Mouse (Mus musculus) thymus, postnatal 25 days (tissue): ENCODE data around the gene Maea.

Experiments used
- DNase-seq: peaks from one replicate; pipeline ENCODE4 v3.0.0; 2022

Maea gene

GRCm38 (mm10) chr5:33358467-33358866 lies 23.2 kb downstream of the Maea start:
- no peak for DNase-seq

- DNase-seq = no peak
Measured at GRCm38 (mm10) chr5:33363263-33363662, 28.0 kb downstream of the Maea start.

DNA sequence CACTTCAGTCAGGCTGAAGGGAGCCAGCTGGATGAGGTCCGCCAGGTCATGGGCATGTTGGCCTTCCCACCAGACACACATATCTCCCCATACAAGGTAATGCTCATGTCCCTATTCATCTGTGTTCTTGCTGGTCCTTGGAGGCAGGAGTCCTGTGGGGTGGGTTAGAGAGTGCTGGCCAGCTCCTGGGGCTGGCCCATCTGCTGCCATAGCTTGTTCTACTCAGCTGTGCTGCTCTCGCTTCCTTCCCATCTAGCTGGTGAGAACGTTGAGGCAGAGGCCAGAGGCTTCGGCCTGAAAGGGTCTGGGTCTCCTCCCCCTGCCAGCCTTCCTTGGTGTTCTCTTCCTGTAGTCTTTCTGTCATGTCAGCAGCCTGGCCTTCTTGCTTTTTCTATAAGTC lies 33.3 kb downstream of the Maea start:
- no peak for DNase-seq

GRCm38 (mm10) chr5:33371137-33371536 lies 35.8 kb downstream of the Maea start:
- no peak for DNase-seq

DNA sequence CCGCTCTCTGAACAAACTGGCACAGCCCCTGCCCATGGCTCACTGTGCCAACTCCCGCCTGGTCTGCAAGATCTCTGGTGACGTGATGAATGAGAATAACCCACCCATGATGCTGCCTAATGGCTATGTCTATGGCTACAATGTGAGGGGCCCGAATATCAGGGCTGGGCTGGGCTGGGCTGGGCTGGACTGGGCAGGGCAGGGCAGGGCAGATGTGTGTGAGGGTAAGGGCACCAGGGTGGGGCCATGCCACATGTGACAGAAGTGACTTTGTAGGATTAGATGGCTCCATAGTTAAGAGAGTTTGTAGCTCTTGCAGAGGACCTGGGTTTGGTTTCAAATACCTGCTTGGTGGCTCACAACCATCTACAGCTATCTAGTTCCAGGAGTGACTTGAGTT lies 36.4 kb downstream of the Maea start:
- no peak for DNase-seq

DNA sequence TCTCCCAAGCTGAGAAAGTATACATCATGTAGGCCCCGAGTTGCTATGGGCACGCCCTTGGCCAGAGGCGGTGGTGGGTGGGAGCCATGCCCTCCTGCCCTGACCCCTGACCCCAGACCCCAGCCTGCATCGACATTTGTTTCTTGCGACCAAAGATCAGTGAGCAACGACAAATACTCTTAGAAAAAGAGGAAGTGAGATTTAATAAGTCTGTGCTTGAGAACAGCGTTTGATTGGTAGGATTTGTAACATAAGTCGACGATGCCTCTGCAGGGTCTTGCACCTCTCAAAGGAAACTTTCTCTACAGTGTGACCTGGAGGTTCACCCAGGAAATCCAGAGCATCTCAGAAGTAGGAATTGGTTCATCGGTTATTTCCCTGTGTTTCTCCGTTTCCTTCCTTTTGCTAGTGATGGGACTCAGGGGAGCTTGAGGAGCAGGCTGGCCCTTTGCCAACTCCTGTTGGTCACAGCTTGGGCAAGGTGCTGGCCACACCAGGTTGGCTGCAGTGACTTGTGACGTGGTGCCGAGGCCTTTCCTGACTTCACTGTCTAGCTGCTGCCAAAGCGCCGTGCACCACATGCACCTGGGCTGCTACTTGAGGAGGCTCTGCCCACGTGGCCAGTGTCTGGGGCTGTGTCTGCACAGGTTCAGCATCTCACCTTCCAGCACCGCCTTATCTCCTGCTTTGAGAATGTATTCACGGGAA lies 37.2 kb downstream of the Maea start:
- DNase-seq = no peak

DNA sequence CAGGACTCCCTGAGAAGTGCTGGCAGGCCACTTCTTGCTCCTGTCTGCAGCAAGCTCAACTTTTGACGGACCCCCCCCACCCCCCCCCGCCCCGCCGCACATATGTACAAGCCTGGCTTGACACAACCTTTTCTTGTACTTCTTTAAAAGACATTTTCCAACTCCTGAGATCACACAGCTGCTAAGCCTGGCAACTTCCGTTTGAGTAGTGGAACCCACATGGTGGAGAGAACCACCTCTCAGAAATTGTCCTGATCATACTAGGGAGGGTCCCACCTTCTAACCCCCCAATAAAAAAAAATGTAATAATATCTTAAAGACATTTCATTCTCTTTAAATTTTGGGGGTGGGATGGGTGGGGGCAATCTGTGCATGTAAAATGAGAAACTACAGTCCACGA lies 41.9 kb downstream of the Maea start:
- peak; percentile 26 for DNase-seq

DNA sequence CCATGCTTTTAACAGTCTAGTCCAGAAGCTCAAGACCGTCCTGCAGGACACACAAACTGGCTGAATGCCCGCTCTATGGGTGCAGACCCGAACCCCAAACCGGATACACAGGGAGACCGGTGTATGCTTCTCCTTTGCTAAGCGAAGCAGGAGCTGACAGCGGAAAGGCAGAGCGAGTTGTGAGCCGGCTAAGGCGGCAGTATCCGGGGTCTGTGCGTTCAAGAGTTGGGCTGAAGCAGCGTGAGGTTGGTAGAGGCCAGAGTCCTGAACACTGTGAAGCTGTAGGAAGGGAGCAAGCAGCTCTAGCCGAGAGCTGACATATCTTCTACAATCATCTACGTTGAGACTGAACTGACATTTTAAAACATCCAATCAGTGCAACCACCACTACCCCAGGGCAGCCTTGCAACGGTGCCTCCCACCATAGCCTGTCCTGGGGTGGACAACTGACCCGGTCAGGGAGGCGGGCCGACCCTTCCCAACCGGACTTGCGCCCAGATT lies 42.5 kb downstream of the Maea start:
- peak; percentile 67 for DNase-seq

GRCm38 (mm10) chr5:33378302-33378854 lies 43.1 kb downstream of the Maea start, which contains the start of gene Uvssa:
Gene Uvssa, plus strand, starts transcription at chr5:33378549.
- DNase-seq = peak; percentile 99

DNA sequence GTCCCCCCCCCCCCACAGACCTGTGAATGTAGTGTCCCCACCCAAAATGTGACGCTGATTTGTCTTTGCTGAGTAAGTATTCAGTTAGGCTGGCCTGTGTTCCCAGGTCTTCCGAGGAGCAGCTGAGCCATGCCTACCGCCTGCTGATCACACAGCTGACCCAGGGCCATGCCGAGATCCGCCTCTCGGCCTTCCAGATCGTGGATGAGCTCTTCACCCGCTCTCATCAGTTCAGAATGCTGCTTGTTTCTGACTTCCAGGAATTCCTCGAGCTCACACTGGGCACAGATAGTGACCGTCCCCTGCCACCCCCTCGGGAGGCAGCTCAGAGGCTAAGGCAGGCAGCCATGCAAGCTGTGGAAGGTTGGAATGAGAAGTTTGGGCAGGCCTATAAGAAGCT lies 52.2 kb downstream of the Maea start:
- no peak for DNase-seq

- DNase-seq = peak; percentile 81
Measured at GRCm38 (mm10) chr5:33393803-33394202, 58.5 kb downstream of the Maea start.

GRCm38 (mm10) chr5:33395693-33396092 lies 60.4 kb downstream of the Maea start:
- DNase-seq = no peak

DNA sequence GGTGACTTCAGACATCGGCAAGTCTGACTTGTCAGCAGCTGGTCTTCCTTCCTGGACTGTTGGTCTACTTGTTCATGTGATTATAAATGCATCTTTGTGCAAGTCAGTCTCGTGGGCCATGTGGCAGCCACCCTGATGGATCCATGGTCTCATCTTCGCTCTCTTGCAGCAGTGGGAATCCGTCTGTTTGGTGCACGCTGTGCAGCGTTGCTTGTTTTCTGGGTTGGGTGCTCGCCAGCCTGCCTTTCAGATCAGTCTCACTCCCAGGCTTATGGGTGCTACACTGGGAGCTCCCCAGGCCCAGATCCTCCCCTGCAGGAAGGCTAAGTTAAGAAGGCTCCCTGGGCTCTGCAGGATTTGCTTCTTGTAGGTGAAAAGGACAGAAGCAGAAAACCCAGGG lies 61.5 kb downstream of the Maea start:
- no peak for DNase-seq

- no peak for DNase-seq
Measured at GRCm38 (mm10) chr5:33400819-33401218, 65.5 kb downstream of the Maea start.

DNA sequence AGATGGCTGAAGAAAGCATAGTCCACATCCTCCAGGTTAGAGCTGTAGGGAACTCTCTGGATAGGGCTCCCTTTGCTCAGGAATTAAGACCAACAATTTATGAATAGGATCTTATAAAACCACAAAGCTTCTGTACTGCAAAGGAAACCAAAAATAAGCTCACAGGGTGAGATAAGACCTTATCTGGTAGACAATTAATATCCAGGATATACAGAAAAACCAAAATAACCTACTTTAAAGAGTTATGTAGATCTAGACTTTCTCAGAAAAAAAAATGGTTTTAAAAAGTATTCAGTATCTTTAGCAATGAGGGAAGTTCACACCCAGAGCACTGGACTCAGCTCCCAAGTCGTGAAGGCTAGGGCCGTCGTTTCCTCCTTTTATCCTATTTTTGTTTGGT lies 85.0 kb downstream of the Maea start:
- DNase-seq = no peak
